Mouse (Mus musculus): Measurements from ENCODE around the gene Scn4b. TPM values are rescaled to one million over a fixed set of nuclear protein-coding genes. Genes with fewer than 3 reads are reported as not detected.
A peak's percentile ranks its signal among the peaks of the same experiment; 100 is the strongest.

Gene Scn4b
- polyA plus RNA-seq, 1 experiment from 2014 or later = 0.13 TPM

DNA sequence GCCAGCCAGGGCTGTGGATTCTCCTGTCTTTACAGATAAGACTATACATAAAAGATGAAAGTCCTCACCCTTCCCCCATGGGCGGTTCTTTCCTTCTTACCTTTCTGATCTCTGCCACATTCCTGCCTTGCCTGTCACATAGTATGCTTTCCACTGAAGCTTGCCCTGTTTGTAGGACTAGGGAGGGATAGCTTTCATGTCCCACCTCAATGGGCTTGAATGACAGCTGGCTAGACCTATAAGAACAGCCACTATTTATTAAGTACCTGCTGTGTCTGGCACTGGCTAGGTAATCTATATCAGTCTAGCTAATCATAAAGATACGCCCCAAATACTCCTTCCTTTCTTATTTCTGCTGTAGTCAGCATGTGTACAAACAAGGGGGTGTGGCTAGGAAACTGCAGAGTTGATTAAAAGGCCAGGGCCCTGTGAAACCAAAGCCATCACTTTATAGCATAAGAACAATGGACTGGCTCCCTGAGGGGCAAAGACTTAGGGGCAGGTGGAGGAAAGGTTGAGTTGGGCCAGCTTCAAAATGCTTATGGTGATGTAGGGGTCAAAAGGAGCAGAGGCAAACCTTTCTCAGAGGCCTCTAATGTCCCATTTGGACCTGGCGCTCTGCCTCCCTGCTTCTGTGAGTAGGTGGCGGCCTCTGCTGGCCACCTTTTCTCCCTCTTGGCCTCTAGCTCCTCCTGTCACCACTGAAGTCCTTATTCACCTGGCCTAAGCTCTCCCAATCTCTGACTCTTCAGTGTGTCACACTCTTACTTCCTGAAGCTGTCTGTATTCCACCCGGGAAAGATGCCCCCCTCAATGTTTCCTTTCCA is 4.5 kb upstream of the Scn4b start:
- Histone ChIP-seq H3K9me3 (no peaks in the 10 kb centered on the region), H3K27me3 (replicated peaks) (peaks cover 28% of the 10 kb centered on the region), H3K4me3 (replicated peaks) (no peak overlapping the region), H3K36me3 (no peaks in the 10 kb centered on the region), H3K4me2 (replicated peaks) (no peak overlapping the region), H3K9ac (no peak overlapping the region), H3K4me1 (replicated peaks) (peaks cover 16% of the 10 kb centered on the region), H3K27ac (no peak overlapping the region)
- ATAC-seq = peak; percentile 85
- WGBS = 18% methylated on average over 5 of the region's 5 CpGs

DNA sequence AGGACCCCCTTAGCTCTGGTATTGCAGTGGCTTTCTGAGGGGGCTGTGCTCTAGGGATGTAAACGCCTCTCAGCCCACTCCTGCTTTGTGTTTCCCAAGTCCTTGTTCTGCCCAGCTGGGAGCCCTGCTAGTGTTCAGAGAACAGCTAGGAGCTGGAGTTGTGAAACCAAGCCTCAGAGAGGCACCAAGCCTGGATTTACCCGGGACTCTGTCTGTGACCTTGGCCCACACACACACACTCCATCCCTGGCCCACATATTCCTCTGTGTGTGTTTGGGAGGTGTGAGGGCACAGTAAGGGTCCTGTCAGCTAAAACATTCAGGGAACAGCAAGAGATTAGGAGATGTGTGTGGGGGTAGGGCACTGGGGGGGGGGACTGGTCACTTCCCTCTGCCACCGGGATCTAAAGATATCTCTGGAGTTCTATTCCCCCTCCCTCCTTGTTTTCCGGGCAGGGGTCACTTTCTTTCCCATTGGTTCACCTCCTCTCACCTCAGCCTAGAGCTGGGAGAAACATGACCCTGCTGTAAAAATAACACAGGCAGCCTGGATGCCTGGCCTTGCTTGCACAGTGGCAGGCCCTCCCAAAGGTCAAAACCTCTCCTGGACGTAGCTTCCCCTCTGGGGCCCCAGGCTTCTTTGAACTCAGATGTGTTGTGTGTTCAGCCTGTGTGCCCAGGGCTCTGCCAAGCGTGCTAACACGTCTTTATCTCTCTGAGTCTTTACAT is 1.6 kb upstream of the Scn4b start:
- Histone ChIP-seq H3K9me3 (no peaks in the 10 kb centered on the region), H3K4me3 (replicated peaks) (no peak overlapping the region), H3K4me2 (replicated peaks) (no peak overlapping the region), H3K36me3 (no peaks in the 10 kb centered on the region), H3K9ac (no peak overlapping the region), H3K4me1 (replicated peaks) (peaks cover 21% of the 10 kb centered on the region), H3K27me3 (replicated peaks) (peaks cover 50% of the 10 kb centered on the region), H3K27ac (no peak overlapping the region)
- WGBS = 23% methylated on average over 7 of the region's 7 CpGs
- no peak for ATAC-seq

GRCm38 (mm10) chr9:45139082-45139481 is 887 bp downstream of the Scn4b start:
- ATAC-seq = no peak
- peak overlapping the region; percentile 87 for H3K4me2 ChIP-seq (replicated peaks)
- no peak overlapping the region for H3K9ac ChIP-seq
- peak overlapping the region; percentile 40 for H3K4me3 ChIP-seq (replicated peaks)
- H3K27ac ChIP-seq = no peak overlapping the region
- WGBS = 8% methylated on average over 7 of the region's 7 CpGs
- no peaks in the 10 kb centered on the region for H3K9me3 ChIP-seq
- peaks cover 69% of the 10 kb centered on the region for H3K27me3 ChIP-seq (replicated peaks)
- H3K4me1 ChIP-seq (replicated peaks) = peaks cover 20% of the 10 kb centered on the region
- no peaks in the 10 kb centered on the region for H3K36me3 ChIP-seq

- peaks cover 18% of the 10 kb centered on the region for H3K4me1 ChIP-seq (replicated peaks)
- H3K9me3 ChIP-seq = no peaks in the 10 kb centered on the region
- no peak overlapping the region for H3K4me2 ChIP-seq (replicated peaks)
- H3K27ac ChIP-seq = no peak overlapping the region
- 60% methylated on average over 7 of the region's 7 CpGs for WGBS
- ATAC-seq = no peak
- no peaks in the 10 kb centered on the region for H3K36me3 ChIP-seq
- H3K27me3 ChIP-seq (replicated peaks) = peaks cover 80% of the 10 kb centered on the region
- H3K9ac ChIP-seq = no peak overlapping the region
- no peak overlapping the region for H3K4me3 ChIP-seq (replicated peaks)
Observed at GRCm38 (mm10) chr9:45140945-45141344, 2.8 kb downstream of the Scn4b start.

DNA sequence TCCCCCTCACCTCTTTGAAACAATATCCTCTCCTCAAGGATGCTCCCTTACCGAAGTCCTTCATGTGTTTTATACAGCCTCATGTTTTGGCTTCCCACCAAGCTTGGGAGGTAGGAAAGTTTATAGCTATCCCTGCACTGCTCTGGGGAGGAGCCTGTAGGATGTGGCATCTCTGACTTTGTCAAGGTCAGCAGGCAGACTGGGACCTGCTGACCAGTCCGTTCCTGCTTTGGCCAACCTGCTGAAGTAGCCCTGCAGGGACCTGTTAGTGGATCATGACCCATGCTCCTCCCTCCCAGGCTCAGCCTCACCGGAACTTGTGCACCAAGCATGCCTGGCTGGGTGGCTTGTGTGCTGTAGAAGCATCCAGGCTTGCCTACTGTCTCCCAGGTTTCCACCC is 4.5 kb downstream of the Scn4b start:
- WGBS = 41% methylated on average over 3 of the region's 3 CpGs
- Histone ChIP-seq H3K27me3 (replicated peaks) (peaks cover 82% of the 10 kb centered on the region), H3K4me2 (replicated peaks) (no peak overlapping the region), H3K9me3 (no peaks in the 10 kb centered on the region), H3K36me3 (no peaks in the 10 kb centered on the region), H3K4me1 (replicated peaks) (peaks cover 19% of the 10 kb centered on the region), H3K9ac (no peak overlapping the region), H3K4me3 (replicated peaks) (no peak overlapping the region), H3K27ac (no peak overlapping the region)
- no peak for ATAC-seq

- Histone ChIP-seq H3K27ac (no peak overlapping the region), H3K9ac (peak overlapping the region; percentile 44), H3K9me3 (no peaks in the 10 kb centered on the region), H3K4me3 (replicated peaks) (peak overlapping the region; percentile 31), H3K27me3 (replicated peaks) (peaks cover 76% of the 10 kb centered on the region), H3K4me2 (replicated peaks) (peak overlapping the region; percentile 82), H3K4me1 (replicated peaks) (peaks cover 8% of the 10 kb centered on the region; the same call in 1 of the 2 replicates), H3K36me3 (no peaks in the 10 kb centered on the region)
- ATAC-seq = peak; percentile 39; the same call in 1 of the 2 replicates
- WGBS = 3% methylated on average over 27 of the region's 27 CpGs
Observed at GRCm38 (mm10) chr9:45145533-45146266, 7.5 kb downstream of the Scn4b start.

DNA sequence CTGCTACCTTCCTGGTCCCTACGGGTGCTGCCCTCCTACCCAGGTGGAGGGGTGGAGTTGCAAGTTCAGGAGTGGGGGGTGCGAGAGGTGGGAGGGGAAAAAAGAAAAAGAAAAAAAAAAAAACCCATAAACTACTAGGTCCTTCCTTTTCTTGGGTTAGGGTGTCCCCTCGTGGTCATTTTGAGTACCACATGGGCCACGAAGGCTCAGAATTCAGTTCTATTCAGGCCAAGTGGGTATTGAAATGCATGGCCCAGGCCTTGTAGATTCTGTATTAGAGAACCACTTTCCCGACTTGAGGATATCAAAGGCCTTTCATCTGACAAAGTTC is 8.0 kb downstream of the Scn4b start:
- H3K4me3 ChIP-seq (replicated peaks) = peak overlapping the region; percentile 31
- H3K27me3 ChIP-seq (replicated peaks) = peaks cover 72% of the 10 kb centered on the region

DNA sequence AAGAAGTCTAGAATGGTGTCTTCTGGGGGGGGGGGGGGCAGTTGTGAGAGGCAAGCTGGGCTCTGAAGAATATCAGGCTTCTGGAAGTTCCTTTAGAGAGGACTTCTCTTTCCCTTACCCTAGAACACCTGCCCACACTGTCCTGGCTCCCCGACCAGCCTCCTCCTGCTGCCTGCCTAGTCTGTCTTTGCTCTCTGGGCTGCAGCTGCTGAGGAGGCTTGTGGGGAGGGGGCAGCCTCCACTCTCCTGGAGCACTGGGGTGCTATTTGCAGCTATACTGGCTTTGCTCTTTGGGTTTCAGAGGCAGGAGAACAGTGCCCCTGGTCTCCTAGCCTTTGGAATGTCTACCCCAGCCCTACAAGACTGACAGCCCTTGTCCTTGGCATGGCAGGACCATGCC is 12.7 kb downstream of the Scn4b start:
- H3K9me3 ChIP-seq = no peaks in the 10 kb centered on the region
- no peak overlapping the region for H3K9ac ChIP-seq
- 58% methylated on average over 1 of the region's 1 CpGs for WGBS
- no peak overlapping the region for H3K4me3 ChIP-seq (replicated peaks)
- no peak for ATAC-seq
- H3K27me3 ChIP-seq (replicated peaks) = peaks cover 38% of the 10 kb centered on the region
- no peaks in the 10 kb centered on the region for H3K36me3 ChIP-seq
- no peak overlapping the region for H3K4me2 ChIP-seq (replicated peaks)
- H3K4me1 ChIP-seq (replicated peaks) = peaks cover 2% of the 10 kb centered on the region; the same call in 1 of the 2 replicates
- H3K27ac ChIP-seq = no peak overlapping the region

More for the DNA sequence above, 8.0 kb downstream of the Scn4b start:
- Histone ChIP-seq H3K27ac (no peak overlapping the region), H3K4me2 (replicated peaks) (peak overlapping the region; percentile 82), H3K9ac (peak overlapping the region; percentile 44), H3K4me1 (replicated peaks) (peaks cover 8% of the 10 kb centered on the region; the same call in 1 of the 2 replicates), H3K36me3 (no peaks in the 10 kb centered on the region), H3K9me3 (no peaks in the 10 kb centered on the region)
- peak; percentile 65 for ATAC-seq
- under 1% methylated on average over 5 of the region's 5 CpGs for WGBS

DNA sequence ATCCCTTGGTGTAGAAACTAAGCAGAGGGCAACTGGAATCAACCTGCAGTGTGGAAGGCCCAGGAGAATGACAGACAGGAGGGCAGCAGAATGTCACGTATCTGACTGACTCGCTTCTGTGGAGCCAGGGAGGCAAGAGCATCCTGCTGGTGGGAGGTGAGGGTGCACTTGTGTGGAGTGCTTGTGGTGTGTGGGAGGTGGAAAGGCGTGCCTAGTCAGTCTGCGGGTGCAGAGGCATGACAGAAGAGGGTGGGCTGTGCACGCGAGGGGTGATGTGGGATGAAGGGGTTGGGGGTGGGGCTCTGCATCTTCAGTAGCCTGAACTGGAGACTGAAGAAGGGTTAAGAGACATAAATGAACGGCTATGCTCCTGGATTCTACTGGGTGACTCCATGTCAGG is 15.2 kb downstream of the Scn4b start:
- no peaks in the 10 kb centered on the region for H3K9me3 ChIP-seq
- no peak for ATAC-seq
- H3K36me3 ChIP-seq = no peaks in the 10 kb centered on the region
- 68% methylated on average over 7 of the region's 7 CpGs for WGBS
- H3K4me2 ChIP-seq (replicated peaks) = no peak overlapping the region
- H3K27ac ChIP-seq = no peak overlapping the region
- H3K27me3 ChIP-seq (replicated peaks) = peaks cover 21% of the 10 kb centered on the region
- H3K4me1 ChIP-seq (replicated peaks) = no peaks in the 10 kb centered on the region
- H3K9ac ChIP-seq = no peak overlapping the region
- H3K4me3 ChIP-seq (replicated peaks) = no peak overlapping the region

- 69% methylated on average over 5 of the region's 5 CpGs for WGBS
- no peak overlapping the region for H3K4me3 ChIP-seq (replicated peaks)
Observed at GRCm38 (mm10) chr9:45167903-45168302, 29.7 kb downstream of the Scn4b start.

DNA sequence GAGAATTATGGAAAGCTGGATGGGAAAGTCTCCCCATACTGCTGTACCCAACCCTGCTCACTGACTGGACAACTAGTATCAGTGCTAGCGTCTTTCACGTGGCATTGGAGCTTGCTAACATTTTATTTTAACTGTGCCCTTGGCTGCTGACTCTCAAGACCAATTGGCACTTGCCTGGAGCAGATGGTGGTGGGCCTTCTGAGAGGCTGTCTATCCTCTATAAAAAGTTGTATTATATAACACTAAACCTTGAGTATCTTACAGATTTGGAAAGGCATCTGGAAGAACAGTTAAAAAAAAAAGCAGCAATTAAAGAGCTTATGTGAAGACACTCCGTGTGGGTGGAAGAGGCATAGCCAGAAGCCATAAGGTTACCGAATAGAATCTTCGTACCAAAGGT is 32.0 kb downstream of the Scn4b start:
- no peak overlapping the region for H3K4me3 ChIP-seq (replicated peaks)
- H3K4me1 ChIP-seq (replicated peaks) = no peaks in the 10 kb centered on the region
- H3K27ac ChIP-seq = no peak overlapping the region
- H3K9ac ChIP-seq = no peak overlapping the region
- 88% methylated on average over 5 of the region's 5 CpGs for WGBS
- H3K9me3 ChIP-seq = no peaks in the 10 kb centered on the region
- no peak overlapping the region for H3K4me2 ChIP-seq (replicated peaks)
- ATAC-seq = no peak
- H3K27me3 ChIP-seq (replicated peaks) = no peaks in the 10 kb centered on the region
- no peaks in the 10 kb centered on the region for H3K36me3 ChIP-seq

More at GRCm38 (mm10) chr9:45167903-45168302, 29.7 kb downstream of the Scn4b start:
- H3K27ac ChIP-seq = no peak overlapping the region
- no peak overlapping the region for H3K9ac ChIP-seq
- no peaks in the 10 kb centered on the region for H3K27me3 ChIP-seq (replicated peaks)
- no peaks in the 10 kb centered on the region for H3K4me1 ChIP-seq (replicated peaks)
- no peaks in the 10 kb centered on the region for H3K9me3 ChIP-seq
- H3K36me3 ChIP-seq = no peaks in the 10 kb centered on the region
- ATAC-seq = no peak
- H3K4me2 ChIP-seq (replicated peaks) = no peak overlapping the region

DNA sequence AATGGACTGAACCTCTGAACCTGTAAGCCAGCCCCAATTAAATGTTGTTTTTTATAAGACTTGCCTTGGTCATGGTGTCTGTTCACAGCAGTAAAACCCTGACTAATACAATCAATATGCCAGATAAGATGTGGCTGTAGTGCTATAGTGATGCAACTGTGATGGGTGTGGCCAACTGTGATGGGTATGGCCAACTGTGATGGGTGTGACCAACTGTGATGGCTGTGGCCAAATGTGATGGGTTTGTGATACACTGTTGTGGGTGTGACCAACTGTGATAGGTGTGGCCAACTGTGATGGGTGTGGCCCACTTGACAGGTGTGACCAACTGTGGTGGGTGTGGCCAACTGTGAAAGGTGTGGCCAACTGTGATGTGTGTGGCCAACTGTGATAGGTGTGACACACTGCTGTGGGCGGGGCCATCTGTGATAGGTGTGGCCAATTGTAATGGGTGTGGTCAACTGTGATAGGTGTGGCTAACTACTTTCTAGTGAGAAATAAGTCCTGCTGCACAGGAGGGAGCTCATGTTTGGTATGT is 32.9 kb downstream of the Scn4b start:
- ATAC-seq = no peak
- 78% methylated on average over 1 of the region's 1 CpGs for WGBS
- no peak overlapping the region for H3K4me3 ChIP-seq (replicated peaks)

More for the DNA sequence above, 32.9 kb downstream of the Scn4b start:
- no peak overlapping the region for H3K27ac ChIP-seq
- no peaks in the 10 kb centered on the region for H3K36me3 ChIP-seq
- no peak overlapping the region for H3K4me2 ChIP-seq (replicated peaks)
- H3K27me3 ChIP-seq (replicated peaks) = no peaks in the 10 kb centered on the region
- no peak overlapping the region for H3K9ac ChIP-seq
- H3K9me3 ChIP-seq = no peaks in the 10 kb centered on the region
- no peaks in the 10 kb centered on the region for H3K4me1 ChIP-seq (replicated peaks)

All from intestine, embryonic 15.5 days (tissue).